Mouse (Mus musculus) MEL-GATA-1-ER (cell line): ENCODE measurements around the gene Stat1.

Source experiments
- DNase-seq: peaks from one replicate; pipeline ENCODE4 v3.0.0-alpha.2; 2012; ENCODE audit warnings: low read depth; ENCODE audit errors: extremely low read depth

Stat1 gene

DNA sequence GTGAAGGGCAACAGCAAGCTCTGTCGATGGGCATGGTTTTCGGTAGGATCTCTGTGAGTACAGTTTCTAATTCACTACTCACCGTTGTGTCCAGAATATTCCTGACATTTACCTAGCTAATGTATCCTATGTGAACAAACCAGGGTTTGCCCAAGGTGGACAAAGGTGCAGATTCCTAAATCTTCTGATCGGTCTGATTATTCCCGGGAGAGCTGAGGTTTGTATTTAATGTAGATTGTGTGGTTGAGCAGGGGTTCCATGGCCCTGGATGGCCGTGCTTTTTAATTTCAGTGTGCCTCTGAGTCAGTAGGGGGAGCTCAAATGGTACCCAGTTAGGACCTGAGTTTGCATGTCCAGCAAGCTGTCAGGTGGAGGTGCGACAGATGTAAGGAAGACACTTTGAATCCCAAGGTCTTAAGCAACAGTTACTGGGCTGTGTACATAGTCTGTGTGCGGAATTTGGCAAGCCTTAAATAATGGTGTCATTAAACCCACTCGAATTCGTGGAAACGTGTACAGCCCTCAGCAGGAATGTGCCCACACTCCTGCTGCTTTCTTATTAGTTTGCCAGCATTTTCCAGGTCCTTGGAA lies 12.6 kb downstream of the Stat1 start:
- no peak for DNase-seq

DNA sequence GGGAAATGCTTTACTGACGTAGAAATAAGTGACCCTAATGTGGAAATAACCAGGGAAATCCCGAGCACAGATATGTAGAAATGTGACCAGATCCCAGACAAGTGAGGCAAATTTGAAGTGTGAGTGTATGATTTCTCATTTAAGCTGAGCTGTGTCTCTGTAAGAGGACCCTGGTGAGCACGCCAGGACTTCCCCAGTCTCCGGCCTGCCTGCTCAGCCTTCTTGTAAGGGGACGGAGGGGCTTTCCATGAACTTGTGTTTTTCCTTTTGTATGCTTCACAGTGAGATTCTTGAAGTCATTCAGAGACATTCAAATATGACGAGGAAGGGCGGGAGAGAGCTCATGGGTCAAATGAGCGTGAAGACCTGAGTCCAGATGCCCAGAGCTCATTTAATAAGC lies 14.0 kb downstream of the Stat1 start:
- DNase-seq = no peak

DNA sequence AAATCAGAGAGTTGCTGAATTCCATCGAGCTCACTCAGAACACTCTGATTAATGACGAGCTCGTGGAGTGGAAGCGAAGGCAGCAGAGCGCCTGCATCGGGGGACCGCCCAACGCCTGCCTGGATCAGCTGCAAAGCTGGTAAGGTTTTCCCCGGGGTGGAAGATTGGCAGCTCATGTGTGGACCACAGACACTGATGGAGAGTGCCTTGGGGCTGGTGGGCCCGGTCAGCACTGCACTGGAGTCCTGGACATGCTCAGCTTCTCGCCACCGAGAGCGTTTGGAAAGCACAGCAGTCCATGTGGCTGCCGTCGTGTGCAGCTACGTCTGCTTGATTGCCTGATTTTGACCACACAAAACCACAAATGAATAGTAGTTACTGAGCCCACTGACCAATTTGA lies 18.1 kb downstream of the Stat1 start:
- DNase-seq = no peak

DNA sequence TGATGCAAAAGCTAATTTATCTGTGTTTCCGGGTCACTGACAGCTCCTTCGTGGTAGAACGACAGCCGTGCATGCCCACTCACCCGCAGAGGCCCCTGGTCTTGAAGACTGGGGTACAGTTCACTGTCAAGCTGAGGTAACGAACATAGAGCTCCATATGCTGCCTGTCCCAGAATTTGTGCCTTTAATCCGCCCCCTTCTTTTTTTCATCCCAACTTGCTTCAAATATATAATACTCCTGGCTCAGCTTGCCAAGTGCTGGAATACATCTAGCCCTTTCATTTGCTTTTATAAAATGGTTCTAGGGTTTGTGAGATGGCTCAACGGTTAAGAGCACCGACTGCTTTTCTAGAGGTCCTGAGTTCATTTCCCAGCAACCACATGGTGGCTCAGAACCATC lies 21.3 kb downstream of the Stat1 start:
- no peak for DNase-seq

DNA sequence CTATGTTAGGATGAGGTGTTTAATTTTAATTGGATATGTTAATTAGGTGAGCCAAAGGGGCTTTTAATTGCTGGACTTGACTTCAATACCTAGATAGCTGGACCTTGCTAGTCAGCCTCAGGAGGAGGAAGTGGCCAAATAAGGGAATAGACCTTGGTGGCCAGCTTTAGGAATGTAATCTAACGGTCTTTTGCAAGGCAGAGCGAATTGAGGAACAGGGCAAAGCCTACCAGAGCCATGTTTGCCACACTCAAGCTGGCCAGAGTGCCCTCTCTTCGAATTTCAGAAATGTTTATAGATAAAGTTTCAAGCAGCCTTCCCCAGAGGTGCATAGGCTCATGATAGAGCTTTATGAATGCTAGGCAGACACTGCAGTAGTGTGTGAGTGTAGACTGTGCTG lies 22.2 kb downstream of the Stat1 start:
- no peak for DNase-seq

DNA sequence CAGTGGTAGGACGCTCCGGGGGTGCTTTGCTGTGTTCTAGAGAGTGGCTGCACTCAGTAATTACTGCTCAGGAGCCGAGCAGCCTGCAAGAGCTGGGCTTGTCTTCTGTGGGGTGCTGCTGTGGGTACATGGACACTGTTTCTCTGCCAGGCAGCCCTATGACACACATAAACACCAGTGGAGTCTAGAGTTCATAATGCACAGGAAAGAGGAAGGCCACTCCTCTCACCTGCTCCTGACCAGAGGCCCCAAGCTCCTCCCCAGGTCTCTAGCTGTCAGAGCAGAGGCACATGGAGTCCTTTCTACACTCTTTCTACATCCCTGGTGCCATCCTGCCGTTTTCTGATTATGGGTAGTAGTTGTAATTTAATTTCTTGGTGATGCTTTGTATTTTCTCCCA lies 22.9 kb downstream of the Stat1 start:
- DNase-seq = no peak

DNA sequence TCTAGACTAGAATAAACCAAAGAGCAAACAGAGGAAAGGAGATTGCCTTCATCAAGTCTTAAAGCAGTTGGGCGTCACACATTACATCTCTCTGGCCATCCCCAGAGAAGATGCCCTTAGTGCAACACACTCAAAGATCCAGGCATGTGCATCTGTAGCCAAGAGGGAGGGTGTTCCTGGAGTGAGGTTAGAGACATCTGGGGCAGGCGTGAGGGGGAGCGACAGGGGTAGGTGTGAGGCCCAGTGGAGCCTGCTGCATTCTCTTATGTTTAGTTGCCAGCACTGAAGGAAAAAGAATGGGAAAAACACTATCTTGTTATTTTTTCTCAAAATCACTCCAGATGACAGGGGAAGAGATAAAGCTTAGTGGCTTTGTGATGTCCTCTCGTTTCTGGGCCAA lies 24.0 kb downstream of the Stat1 start:
- DNase-seq = no peak

DNA sequence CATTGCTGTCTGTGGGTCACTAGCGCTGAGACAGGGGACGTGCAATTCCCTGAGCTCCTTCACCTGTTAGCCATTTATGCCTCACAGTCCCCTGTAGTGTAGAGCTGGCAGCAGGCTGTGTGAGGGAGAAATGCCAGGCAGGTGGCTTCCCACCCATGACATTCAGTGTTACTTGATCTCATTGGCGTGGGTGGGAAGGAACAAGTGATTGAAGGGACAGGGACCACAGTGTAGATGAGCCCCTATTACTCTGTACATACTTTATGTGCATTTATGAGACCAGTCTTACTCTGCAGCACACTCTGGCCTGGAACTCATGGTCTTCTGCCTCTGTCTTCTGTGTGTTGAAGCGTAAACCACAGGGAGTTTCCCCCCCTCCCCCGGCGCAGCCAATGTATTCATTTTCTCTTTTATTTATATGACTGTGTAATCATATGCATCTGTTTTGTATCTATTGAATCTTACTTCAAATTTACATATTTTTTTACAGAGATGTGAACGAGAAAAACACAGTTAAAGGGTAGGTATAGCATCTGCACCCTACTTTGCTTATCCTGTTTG lies 24.4 kb downstream of the Stat1 start:
- no peak for DNase-seq

DNA sequence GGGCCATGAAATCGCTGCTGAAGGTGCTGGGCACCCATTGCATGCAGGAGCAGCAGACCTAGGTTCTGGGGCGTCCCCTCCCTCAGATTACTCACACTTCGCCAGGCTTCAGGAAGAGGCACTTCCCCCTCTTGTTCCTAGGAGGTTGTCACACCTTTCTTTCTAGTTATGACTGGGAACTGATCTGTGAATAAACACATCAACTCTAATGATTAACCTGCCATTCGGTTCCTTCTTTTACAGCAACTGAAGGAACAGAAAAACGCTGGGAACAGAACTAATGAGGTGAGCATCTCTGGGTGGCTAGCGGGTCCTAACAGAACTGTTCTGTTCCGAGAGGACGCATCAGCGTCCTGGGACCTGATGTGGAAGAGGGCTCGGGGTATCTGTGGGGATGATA lies 25.7 kb downstream of the Stat1 start:
- no peak for DNase-seq

DNA sequence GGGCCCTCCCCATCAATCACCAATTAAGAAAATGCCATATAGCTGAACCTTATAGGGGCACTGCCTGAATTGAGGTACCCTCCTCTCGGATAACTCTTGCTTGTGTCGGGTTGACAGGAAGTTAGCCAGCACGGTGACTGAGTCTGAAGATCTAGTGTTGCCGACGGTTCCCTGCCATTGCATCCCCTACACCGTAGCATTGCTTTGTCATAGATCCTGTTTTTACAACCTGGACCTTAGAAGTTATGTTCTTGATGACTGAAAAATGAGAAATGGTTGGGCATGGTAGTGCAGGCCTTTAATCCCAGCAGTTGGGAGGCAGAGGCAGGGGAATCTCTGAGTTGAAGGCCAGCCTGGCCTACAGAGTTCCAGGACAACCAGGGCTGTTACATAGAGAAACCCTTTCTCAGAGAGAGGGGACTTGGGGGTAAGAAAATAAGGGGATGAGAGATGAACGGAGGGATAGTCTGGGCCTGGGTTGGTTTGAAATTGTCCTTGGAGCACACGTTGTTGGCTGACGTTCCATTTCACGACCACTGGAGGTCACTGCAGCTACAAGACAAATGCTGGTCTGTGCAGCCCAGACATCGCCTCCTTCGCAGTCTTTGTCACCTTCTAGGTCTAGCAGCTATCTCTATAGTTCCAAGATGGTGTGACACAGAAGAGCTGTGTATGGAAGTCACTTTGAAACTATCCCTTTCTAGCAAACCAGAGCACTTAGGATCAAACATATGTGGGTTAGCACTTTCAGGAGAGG lies 27.2 kb downstream of the Stat1 start:
- peak; percentile 47 for DNase-seq

DNA sequence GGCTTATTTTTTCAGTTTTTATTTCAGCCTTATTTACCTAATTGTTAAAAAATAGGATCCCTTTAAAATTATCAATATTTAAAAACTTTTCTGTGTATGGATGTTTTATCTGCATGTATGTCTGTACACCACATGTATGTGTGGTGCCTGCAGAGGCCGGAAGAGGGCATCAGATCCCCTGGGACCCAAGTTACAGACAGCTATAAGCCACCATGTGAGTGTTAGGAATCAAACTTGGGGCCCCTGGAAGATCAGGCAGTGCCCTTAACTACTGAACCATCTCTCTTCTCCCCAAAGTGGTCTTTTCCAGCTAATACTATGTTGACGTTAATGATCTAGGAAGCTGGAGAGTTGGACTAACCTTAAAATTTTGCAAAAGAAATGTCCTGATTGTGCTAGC lies 28.2 kb downstream of the Stat1 start:
- no peak for DNase-seq

DNA sequence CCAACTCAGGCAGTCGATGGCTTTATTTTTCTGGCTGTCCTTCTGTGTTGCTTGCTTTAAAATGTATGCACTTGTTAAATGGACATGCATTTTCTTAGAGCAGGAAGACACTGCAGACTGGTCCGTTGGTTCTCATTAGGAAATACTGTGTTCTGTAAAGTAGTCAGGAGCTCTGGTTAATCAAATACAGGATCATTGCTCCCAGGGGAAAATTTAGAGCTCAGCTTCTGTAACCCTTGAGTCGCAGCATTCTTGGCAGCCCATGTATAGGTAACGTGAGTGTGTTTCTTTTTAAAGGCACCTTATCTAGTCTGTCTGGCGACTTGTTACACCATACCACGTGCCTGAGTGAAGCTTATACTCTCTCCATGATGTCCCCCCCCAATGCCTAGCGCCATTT lies 28.9 kb downstream of the Stat1 start:
- DNase-seq = no peak

DNA sequence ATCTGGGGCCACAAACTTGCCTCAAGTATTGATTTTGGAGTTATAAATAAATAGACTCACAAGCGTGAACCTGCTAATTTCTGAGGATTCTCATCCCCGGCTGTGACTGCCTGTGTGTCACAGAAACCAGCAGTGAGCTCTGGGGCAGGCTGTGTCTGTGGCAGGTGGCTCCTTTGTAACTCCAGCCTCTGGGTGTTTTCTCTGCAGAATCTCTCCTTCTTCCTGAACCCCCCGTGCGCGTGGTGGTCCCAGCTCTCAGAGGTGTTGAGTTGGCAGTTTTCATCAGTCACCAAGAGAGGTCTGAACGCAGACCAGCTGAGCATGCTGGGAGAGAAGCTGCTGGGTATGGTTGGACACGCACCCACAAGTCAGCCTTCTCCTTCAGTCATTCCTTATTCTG lies 29.5 kb downstream of the Stat1 start:
- no peak for DNase-seq

DNA sequence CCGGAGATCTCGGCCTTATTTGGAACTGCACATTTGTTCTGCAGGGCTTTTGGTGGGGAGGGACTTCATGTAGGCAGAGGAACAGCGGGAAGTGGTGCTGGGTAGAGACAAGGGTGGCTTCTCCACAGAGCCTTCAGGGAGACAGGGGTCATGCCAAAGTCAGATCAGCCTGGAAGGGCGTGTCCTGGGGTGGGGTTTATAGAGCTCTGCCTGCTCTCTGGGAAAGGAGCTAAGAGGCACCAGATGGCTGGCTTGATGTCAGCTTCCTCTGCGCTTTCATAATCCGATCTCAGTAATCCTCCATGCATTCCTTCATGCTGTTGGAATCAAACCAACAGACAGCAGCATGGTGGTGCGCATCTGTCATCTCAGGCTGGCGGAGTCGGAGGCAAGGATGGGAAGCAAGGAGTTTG lies 30.7 kb downstream of the Stat1 start:
- peak; percentile 89 for DNase-seq

DNA sequence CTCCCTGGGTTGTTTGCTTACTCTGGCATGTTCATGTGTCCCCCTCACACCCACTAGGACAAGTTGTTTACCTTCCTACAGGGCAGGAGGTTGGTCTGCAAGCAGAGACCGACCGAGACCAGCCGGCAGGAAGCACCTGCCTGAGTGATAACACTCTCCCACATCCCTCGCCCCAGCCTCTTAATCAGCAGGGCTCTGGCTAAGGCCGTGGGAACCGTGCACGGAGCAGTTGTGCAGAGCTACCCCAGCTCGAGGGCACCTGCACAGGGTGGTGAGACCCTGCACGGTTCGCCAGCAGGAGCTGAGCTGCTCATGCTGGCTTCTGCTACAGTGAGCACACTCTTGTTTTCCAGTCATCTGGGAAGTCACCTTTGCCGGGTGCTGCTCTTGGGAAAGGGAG lies 31.4 kb downstream of the Stat1 start:
- DNase-seq = peak; percentile 71

DNA sequence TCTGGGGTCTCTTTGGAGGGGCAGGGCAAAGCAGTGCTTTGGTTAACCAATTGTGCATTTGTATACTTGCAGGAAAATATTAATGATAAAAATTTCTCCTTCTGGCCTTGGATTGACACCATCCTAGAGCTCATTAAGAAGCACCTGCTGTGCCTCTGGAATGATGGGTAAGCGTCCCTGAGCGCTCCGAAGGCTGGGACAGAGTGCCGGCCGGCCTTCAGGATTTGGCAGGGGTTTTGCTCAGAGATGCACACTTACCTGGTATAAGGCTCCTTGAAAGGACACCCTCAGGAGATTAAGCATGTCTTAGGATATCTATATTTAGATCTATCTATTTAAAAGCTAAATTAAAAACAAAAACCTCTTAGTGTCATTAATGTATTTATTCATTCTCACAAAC lies 31.9 kb downstream of the Stat1 start:
- DNase-seq = no peak

DNA sequence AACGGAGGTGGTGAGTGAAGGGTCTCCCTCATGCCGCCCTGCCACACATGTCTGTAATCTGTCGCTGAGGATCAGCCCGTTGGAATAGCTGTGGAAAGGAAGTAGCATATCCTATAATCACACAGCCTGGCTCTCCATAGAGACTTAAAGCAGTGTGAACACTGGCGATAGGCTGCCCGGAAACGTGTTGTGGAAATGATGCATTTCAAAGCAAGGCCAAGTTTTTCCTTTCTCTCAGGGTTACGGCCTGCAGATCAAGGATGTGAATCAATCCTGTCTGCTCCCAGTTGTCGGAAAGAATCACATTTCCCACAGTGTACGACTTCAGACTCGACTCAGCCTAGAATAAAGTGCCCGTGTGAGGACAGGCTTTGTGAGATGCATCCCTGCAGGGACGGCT lies 33.1 kb downstream of the Stat1 start:
- DNase-seq = no peak

DNA sequence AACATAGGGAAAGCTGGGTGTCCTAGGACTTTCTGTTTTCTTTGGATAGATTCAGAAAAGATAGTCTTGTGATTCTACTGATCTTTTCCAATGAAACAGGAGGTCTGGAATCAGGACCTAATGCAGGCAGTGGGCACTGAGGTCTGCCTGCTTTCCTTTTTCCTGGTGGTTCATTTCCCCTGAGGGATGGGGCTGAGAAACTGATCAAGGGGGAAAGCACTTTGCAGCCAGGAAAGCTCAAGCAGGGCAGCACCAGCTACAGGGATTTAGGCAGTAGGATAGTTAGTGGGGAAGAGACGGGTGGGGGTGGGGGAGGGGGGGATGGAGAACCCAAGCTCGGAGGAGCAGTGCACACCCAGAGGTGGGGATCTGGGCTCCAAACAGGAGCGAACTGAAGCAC lies 33.7 kb downstream of the Stat1 start:
- DNase-seq = no peak

DNA sequence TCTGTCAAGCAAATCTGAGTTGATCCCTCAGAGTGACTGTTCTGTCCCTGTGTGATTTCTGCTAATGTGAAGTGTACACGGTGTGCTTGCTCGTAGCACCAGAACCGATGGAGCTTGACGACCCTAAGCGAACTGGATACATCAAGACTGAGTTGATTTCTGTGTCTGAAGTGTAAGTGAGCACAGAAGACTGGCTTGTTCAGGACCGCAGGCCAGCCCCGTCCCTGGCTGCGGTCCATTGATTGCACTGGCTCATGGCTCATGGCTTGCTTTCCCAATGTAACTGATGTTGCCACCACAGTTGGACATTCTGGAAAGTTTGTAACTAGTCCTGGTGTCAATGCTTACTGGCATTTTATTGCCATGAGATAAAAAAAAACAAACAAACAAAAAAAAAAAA lies 35.6 kb downstream of the Stat1 start:
- DNase-seq = no peak

DNA sequence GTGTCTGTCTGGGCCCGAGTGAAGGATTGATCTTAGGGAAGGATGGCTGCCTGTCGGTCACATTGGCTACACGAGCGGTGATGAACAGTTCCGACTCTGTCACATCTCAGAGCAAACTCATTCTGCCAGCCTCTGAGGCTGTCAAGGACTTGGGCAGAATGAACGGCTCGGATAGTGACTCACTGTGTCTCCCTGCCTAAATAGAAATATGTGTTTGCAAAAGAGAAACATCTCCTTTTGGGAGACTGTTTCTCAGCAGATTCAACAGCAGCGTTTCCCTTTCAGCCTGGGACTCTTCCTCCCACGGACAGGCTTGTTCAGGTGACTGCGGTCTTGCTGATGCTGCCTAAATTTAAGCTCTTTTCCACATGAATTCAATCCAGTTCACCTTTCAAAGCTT lies 37.1 kb downstream of the Stat1 start:
- DNase-seq = no peak

DNA sequence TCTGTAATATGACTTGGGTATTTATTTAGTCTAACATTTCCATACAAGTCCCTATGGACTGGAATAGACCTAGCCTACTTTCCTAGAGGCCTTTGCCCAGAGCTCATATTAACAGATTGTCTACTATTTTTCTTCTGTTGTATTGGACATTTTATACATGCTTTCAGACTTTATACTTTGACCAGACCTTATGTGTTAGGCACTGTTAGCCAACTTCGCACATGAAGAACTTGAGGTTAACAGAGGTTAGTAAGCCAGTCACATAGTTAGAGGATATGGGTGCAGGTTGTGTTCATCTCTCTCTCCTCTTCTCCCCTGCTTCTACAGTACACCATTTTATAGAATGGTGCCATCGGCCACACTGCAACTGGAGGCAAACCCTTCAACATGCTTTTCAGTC lies 38.8 kb downstream of the Stat1 start:
- no peak for DNase-seq

DNA sequence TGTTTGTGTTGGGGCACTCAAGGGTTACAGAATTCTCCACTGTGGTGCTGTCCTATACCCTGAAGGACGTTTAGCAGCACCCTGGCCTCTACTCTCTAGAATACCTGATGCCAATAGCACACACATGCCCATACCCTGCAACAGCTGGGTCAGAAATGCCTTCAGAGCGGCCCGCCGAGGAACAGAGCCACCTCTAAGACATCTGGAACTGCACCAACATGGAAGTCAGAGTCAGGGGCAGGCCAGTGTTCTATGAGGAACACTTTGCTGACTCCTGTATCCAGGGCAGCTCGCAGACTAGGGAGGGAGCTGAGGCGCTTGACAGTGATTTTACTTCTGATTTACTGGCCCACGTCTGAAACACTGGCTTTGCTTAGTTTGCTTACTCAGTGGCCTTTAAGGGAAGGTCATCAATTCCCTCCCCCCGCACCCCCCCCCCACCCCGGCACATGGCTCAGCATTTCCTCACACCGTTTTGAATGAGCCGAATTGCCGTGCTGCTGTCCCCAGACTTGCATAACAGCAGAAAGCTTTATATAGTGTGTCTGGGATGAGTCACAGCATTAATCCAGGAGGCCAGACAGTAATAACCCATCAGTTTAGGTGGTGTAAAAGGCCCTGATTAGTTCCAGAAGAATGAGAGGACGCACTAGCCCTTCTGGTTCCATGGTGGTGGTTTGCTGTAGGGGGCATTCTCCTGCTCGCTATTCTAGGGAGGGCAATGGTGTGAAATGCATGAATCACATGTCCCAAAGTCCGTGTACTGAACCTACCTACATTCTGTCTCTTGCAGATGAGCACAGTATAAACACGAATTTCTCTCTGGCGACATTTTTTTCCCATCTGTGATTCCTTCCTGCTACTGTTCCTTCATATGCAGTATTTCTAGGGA lies 39.5 kb downstream of the Stat1 start:
- DNase-seq = no peak
